11 mouse cellular contexts compared by ENCODE assay signal in the genomic region with DNA sequence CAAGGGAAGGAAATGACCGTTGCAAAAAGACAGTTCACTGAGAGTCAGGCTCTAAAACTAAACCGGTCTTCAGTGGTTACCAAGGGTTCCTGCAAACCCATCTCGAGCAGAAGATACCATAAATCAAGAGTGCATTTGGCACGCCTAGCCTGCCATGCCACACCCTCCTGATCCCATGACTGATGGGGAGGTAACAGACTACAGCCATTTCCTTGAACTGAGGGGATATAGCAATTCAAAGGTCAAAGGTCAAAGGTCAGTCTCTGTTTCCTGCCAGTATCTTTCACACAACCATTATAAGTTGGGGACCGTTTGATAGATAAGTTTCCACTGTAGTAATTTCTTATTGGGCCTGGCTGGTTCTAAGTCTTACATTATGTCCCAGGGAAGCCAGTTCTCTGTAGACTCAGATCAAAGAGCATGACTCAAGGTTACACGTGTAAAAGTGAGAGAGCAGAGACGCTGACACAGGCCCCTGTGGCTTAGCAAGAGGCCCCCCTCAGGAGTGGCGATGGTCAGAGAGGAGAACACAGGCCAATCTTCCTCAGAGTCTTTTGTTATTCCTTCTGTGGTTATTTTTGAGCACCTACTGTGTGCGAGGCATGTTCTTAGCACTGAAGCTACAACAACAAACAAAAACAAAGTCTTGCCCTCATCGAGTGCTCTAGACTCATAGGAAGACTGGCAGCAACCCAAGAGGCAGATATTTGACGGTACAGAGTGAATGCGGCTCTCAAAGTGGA. TPM values are rescaled to one million over a fixed set of nuclear protein-coding genes. Genes with fewer than 3 reads are reported as not detected.
DNase-seq lines count a peak whose midpoint lies in the region.
"Had no signal": no experiment of that assay in that cellular context is flagged by ENCODE, and none has a peak within 500 bp of the region (broad histone marks: within the 10 kb centered on the region; RNA-seq: fewer than 3 reads in every experiment).

No protein-coding gene starts in this region.

- no peak overlapping the region for H3K4me3 ChIP-seq in brown adipose tissue, adult 24 weeks (ENCODE audit: insufficient read depth, low read depth, low read length)
- H3K4me3 ChIP-seq in megakaryocyte, embryonic 14.5 days (replicated peaks) = peak overlapping the region; percentile 64
- H3K4me3 ChIP-seq: limb, embryonic 13.5 days had no signal

- H3K9me3 ChIP-seq in megakaryocyte, embryonic 14.5 days = no peaks in the 10 kb centered on the region
- H3K9me3 ChIP-seq: limb, embryonic 13.5 days had no signal

- H3K27ac ChIP-seq in brown adipose tissue, adult 24 weeks (replicated peaks; ENCODE audit: low read depth, low read length) = peak overlapping the region; percentile 33
- H3K27ac ChIP-seq: limb, embryonic 13.5 days had no signal

- H3K27me3 ChIP-seq in megakaryocyte, embryonic 14.5 days (replicated peaks) = no peaks in the 10 kb centered on the region
- H3K27me3 ChIP-seq: limb, embryonic 13.5 days had no signal

- intact Hi-C loops in left cerebral cortex, postnatal 10 days (cut with DNase I) = no loop called here
- intact Hi-C loops in left cerebral cortex, postnatal 4 days (cut with DNase I) = no loop called here

- H3K36me3 ChIP-seq in megakaryocyte, embryonic 14.5 days (replicated peaks; ENCODE audit: low read length) = peaks cover 91% of the 10 kb centered on the region

- peaks cover 7% of the 10 kb centered on the region for H3K4me1 ChIP-seq in brown adipose tissue, adult 24 weeks (ENCODE audit: control insufficient read depth, insufficient read depth, insufficient read length, low read length)
- H3K4me1 ChIP-seq in megakaryocyte, embryonic 14.5 days = peaks cover 68% of the 10 kb centered on the region
- H3K4me1 ChIP-seq: limb, embryonic 13.5 days had no signal

- DNase-seq in heart, adult 11 months = peak; percentile 93
- DNase-seq in heart, adult 9 months (ENCODE audit: low spot score in 2 of 2) = no peak
- DNase-seq in kidney, adult 9 months = peak; percentile 87
- DNase-seq in left cerebral cortex, postnatal 10 days (ENCODE audit: extremely low spot score in 1 of 2, low spot score in 2 of 2) = no peak
- no peak for DNase-seq in urinary bladder, postnatal 14 days (ENCODE audit: low spot score)
- no peak for DNase-seq in left cerebral cortex, postnatal 4 days
- DNase-seq: cerebellum, adult 9-10 months; gastrocnemius, postnatal 14 days had no signal

RNA-seq across cellular contexts. Expression of gene Il10rb, which starts 7.3 kb away (rescaled TPM):
- polyA plus RNA-seq in brown adipose tissue, adult 24 weeks (2012; ENCODE audit: insufficient read depth, insufficient read length, missing spikeins) = 29.5 and 44.8 TPM in 2 replicates
- polyA plus RNA-seq in megakaryocyte, embryonic 14.5 days (2012; ENCODE audit: insufficient read depth, low replicate concordance) = 2.0 and 13.1 TPM in 2 replicates
- total RNA-seq in left cerebral cortex, postnatal 10 days (2021) = 1 to 10 TPM; 7.9 to 8.9 TPM
- 1 to 10 TPM; 7.0 to 7.8 TPM for total RNA-seq in left cerebral cortex, postnatal 4 days (2021)

RNA-seq across cellular contexts. Expression of gene Gm21970, which starts 21.8 kb away (rescaled TPM):
- polyA plus RNA-seq in brown adipose tissue, adult 24 weeks (2012; ENCODE audit: insufficient read depth, insufficient read length, missing spikeins) = 13.8 TPM in 1 of 2 replicates, not detected in the other
- polyA plus RNA-seq in megakaryocyte, embryonic 14.5 days (2012; ENCODE audit: insufficient read depth, low replicate concordance) = not detected in 2 replicates
- not detected for total RNA-seq in left cerebral cortex, postnatal 10 days (2021)
- not detected for total RNA-seq in left cerebral cortex, postnatal 4 days (2021)
- total RNA-seq: gastrocnemius, postnatal 14 days had no signal
- polyA plus RNA-seq: limb, embryonic 13.5 days had no signal

RNA-seq across cellular contexts. Expression of gene Ifnar2, which starts 40.7 kb away (rescaled TPM):
- polyA plus RNA-seq in brown adipose tissue, adult 24 weeks (2012; ENCODE audit: insufficient read depth, insufficient read length, missing spikeins) = 147 and 149 TPM in 2 replicates
- 45.8 and 47.7 TPM in 2 replicates for polyA plus RNA-seq in megakaryocyte, embryonic 14.5 days (2012; ENCODE audit: insufficient read depth, low replicate concordance)
- total RNA-seq in left cerebral cortex, postnatal 10 days (2021) = 10 to 100 TPM; 20.9 to 22.0 TPM
- total RNA-seq in left cerebral cortex, postnatal 4 days (2021) = 10 to 100 TPM; 26.5 to 28.6 TPM

Comparison
In these comparisons a context has a peak if more than half of its experiments do, and no peak if none do; other contexts are left out.
1. DNase-seq: peak in heart, adult 11 months (single experiment) and kidney, adult 9 months (single experiment); none in heart, adult 9 months (0 of 2), left cerebral cortex, postnatal 10 days (0 of 2), urinary bladder, postnatal 14 days (single experiment) and left cerebral cortex, postnatal 4 days (single experiment).